Comparison of ENCODE assay signal across 19 mouse cellular contexts in the genomic region with DNA sequence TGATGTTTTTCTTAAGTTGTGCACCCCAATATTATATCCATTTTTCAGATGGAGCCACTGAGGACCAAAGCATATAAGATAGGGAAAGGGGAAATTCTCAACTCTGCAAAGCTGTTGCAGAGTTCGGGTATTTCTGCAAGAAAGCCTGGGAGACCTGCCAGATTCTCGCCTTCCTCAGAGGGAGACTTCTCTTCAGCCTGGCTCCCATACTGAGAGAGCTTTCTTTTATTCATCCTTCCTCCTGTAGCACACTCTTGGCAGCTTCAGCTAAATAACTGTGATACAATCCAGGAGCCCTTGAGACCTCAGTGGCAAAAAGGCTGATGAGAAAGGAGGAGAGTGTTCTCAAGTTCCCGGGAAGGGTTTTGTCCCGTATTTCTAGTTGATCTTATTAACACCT.
DNase-seq lines count a peak whose midpoint lies in the region; ATAC-seq lines count a peak whose summit lies in the region.
"Had no signal": no experiment of that assay in that cellular context is flagged by ENCODE, and none has a peak within 500 bp of the region (broad histone marks: within the 10 kb centered on the region; RNA-seq: fewer than 3 reads in every experiment).

No protein-coding gene starts in this region.

- H3K27ac ChIP-seq in stomach, embryonic 15.5 days = no peak overlapping the region
- H3K27ac ChIP-seq: kidney, embryonic 15.5 days; limb, embryonic 15.5 days had no signal

- H3K36me3 ChIP-seq in stomach, embryonic 15.5 days = no peaks in the 10 kb centered on the region
- H3K36me3 ChIP-seq: kidney, embryonic 15.5 days; limb, embryonic 15.5 days had no signal

- no peaks in the 10 kb centered on the region for H3K27me3 ChIP-seq in stomach, embryonic 15.5 days (replicated peaks)
- H3K27me3 ChIP-seq: kidney, embryonic 15.5 days had no signal

- H3K4me1 ChIP-seq in stomach, embryonic 15.5 days = no peaks in the 10 kb centered on the region
- H3K4me1 ChIP-seq: limb, embryonic 15.5 days had no signal

- H3K9ac ChIP-seq in stomach, embryonic 15.5 days = no peak overlapping the region
- H3K9ac ChIP-seq: forebrain, postnatal 0 days; kidney, embryonic 15.5 days; limb, embryonic 15.5 days had no signal

- peak; percentile 22; the same call in 1 of the 2 replicates for ATAC-seq in stomach, embryonic 15.5 days (ENCODE audit: insufficient read depth, low FRiP score, low read depth)
- ATAC-seq: activated CD4-positive, CD25-positive, alpha-beta regulatory T cell, adult 4 months; forebrain, postnatal 0 days; Patski had no signal

- no peaks in the 10 kb centered on the region for H3K9me3 ChIP-seq in stomach, embryonic 15.5 days
- H3K9me3 ChIP-seq: kidney, embryonic 15.5 days; limb, embryonic 15.5 days had no signal

- DNase-seq in gastrocnemius, postnatal 10 days = peak; percentile 10
- no peak for DNase-seq in gastrocnemius, postnatal 36 days
- DNase-seq in left cerebral cortex, adult 18-20 months (ENCODE audit: low spot score in 2 of 2) = peak; percentile 54 to 55
- no peak for DNase-seq in left cerebral cortex, adult 8-10 months (ENCODE audit: low spot score in 2 of 2)
- peak; percentile 43 for DNase-seq in right cerebral cortex, adult 18-20 months
- no peak for DNase-seq in right cerebral cortex, postnatal 36 days (ENCODE audit: low spot score in 2 of 2)
- DNase-seq: adrenal gland, postnatal 25 days; forebrain, postnatal 0 days; gastrocnemius, postnatal 25 days; layer of hippocampus, postnatal 36 days; lung, postnatal 14 days; retina, postnatal 1 day; thymus, postnatal 25 days had no signal

- H3K4me3 ChIP-seq in stomach, embryonic 15.5 days (replicated peaks) = no peak overlapping the region
- H3K4me3 ChIP-seq: kidney, embryonic 15.5 days; limb, embryonic 15.5 days had no signal

- H3K4me2 ChIP-seq in stomach, embryonic 15.5 days = no peak overlapping the region
- H3K4me2 ChIP-seq: heart, embryonic 11.5 days; kidney, embryonic 15.5 days; limb, embryonic 15.5 days had no signal

- intact Hi-C loops in gastrocnemius, postnatal 36 days (cut with DNase I) = no loop called here

- WGBS in stomach, embryonic 15.5 days = 19% methylated on average over 4 of the region's 4 CpGs

Comparison
In these comparisons a context has a peak if more than half of its experiments do, and no peak if none do; other contexts are left out.
1. DNase-seq: peak in gastrocnemius, postnatal 10 days (single experiment), left cerebral cortex, adult 18-20 months (2 of 2) and right cerebral cortex, adult 18-20 months (single experiment); none in gastrocnemius, postnatal 36 days (0 of 2), left cerebral cortex, adult 8-10 months (0 of 2) and right cerebral cortex, postnatal 36 days (0 of 2).